Mouse (Mus musculus): Measurements from ENCODE around the gene Crybg1. TPM values are rescaled to one million over a fixed set of nuclear protein-coding genes. Genes with fewer than 3 reads are reported as not detected.

The Crybg1 gene
- total and polyA plus RNA-seq, 3 experiments, result 3.9 to 6.6 (median 5.2) TPM

DNA sequence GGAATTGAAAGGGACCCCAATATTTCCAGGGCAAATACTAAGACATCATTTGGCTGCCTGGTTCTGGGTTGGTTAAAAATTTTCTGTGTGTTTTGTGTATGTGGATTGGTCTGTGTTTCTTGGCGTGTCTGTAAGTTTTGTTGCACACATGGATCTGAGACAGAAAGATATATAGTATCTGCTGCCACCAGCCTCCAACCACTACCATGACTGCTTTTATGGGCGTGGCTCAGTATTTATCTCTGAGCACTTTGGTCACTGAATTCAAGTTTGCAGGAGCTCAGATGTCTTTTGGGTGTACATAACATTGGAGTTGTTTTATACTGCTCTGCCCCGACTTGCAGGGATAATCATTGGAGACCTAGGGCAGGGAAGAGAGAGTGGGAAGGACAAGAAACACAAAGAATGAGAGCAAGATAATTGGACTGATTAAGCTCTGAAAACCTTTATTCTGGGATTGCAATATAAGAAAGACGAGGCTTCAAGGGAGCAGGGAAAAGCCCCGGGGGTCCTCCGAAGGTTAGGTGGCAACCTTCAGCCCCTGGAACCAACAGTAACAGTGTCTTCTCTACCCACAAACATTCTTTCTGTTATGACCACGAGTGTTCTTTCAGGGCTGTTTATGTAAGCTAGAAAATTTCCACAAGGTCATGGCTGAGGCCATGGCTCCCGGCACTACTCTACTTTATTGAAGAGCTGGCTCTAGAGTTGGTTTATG lies 15.8 kb upstream of the Crybg1 start:
- Histone ChIP-seq H3K27me3 (replicated peaks) (no peaks in the 10 kb centered on the region), H3K4me1 (ENCODE audit: control insufficient read depth in 1 of 2, insufficient read depth in 2 of 2) (no peaks in the 10 kb centered on the region), H3K9me3 (replicated peaks; ENCODE audit: low read length) (no peaks in the 10 kb centered on the region), H3K4me2 (ENCODE audit: insufficient read depth, low read depth, poor library complexity, severe bottlenecking) (no peak overlapping the region), H3K36me3 (replicated peaks in 1 of 2; ENCODE audit: control insufficient read depth in 1 of 2, insufficient read depth in 1 of 2, low read length in 1 of 2) (no peaks in the 10 kb centered on the region), H3K9ac (ENCODE audit: insufficient read depth, low read depth) (no peak overlapping the region), H3K27ac (ENCODE audit: insufficient read depth, low read depth) (no peak overlapping the region), H3K4me3 (replicated peaks in 1 of 3; ENCODE audit: low read depth in 2 of 3, low read length in 2 of 3, poor library complexity in 1 of 3) (no peak overlapping the region), H3K79me2 (replicated peaks; ENCODE audit: control insufficient read depth, extremely low read depth, insufficient read depth, poor library complexity, severe bottlenecking) (no peaks in the 10 kb centered on the region)
- in situ Hi-C loops (cut with MboI; ENCODE audit: low pct_ligation_motif_present, low pct_unique_long_range_greater_than_20kb, low sequenced_read_pairs) (no loop called here), dilution Hi-C loops (cut with MboI; ENCODE audit: extremely low pct_ligation_motif_present, extremely low pct_unique_long_range_greater_than_20kb, low sequenced_read_pairs) (no loop called here)
- TF ChIP-seq MEF2A (IDR thresholded peaks at IDR 0.05; ENCODE audit: borderline replicate concordance, low read depth, low read length), result no peak
- no peak for TF ChIP-seq IRF4 (IDR thresholded peaks at IDR 0.05; ENCODE audit: low read depth, low read length)
- TF ChIP-seq HCFC1 (IDR thresholded peaks at IDR 0.05; ENCODE audit: low read depth, low read length), result no peak
- no peak for TF ChIP-seq GABPA (IDR thresholded peaks at IDR 0.05; ENCODE audit: insufficient replicate concordance, low read depth, low read length)
- TF ChIP-seq POLR2A (IDR thresholded peaks at IDR 0.05; ENCODE audit: low read depth, low read length), result no peak
- TF ChIP-seq MXI1 (IDR thresholded peaks at IDR 0.05; ENCODE audit: low read depth, low read length), result no peak
- no peak for TF ChIP-seq BHLHE40 (IDR thresholded peaks at IDR 0.05; ENCODE audit: low read depth, low read length)
- TF ChIP-seq MAZ (IDR thresholded peaks at IDR 0.05; ENCODE audit: low read depth, low read length), result no peak
- TF ChIP-seq ELF1 (IDR thresholded peaks at IDR 0.05; ENCODE audit: low read depth, low read length), result no peak
- TF ChIP-seq ETS1 (conservative IDR thresholded peaks at IDR 0.05; ENCODE audit: low read depth, low read length), result no peak
- TF ChIP-seq JUND (conservative IDR thresholded peaks at IDR 0.05; ENCODE audit: low read depth, low read length), result no peak
- TF ChIP-seq JUN (IDR thresholded peaks at IDR 0.05; ENCODE audit: insufficient read depth, low read depth, low read length), result no peak
- TF ChIP-seq PAX5 (IDR thresholded peaks at IDR 0.05; ENCODE audit: low read length), result no peak
- DNase-seq (ENCODE audit: extremely low read depth), result no peak

GRCm38 (mm10) chr10:44163028-44163427 lies 14.4 kb upstream of the Crybg1 start:
- no peaks in the 10 kb centered on the region for H3K9me3 ChIP-seq (replicated peaks; ENCODE audit: low read length)
- no peak overlapping the region for H3K4me2 ChIP-seq (ENCODE audit: insufficient read depth, low read depth, poor library complexity, severe bottlenecking)
- H3K36me3 ChIP-seq (replicated peaks in 1 of 2; ENCODE audit: control insufficient read depth in 1 of 2, insufficient read depth in 1 of 2, low read length in 1 of 2), result no peaks in the 10 kb centered on the region
- no peaks in the 10 kb centered on the region for H3K27me3 ChIP-seq (replicated peaks)
- dilution Hi-C loops (cut with MboI; ENCODE audit: extremely low pct_ligation_motif_present, extremely low pct_unique_long_range_greater_than_20kb, low sequenced_read_pairs) (no loop called here), in situ Hi-C loops (cut with MboI; ENCODE audit: low pct_ligation_motif_present, low pct_unique_long_range_greater_than_20kb, low sequenced_read_pairs) (no loop called here)
- no peak overlapping the region for H3K27ac ChIP-seq (ENCODE audit: insufficient read depth, low read depth)
- no peak for DNase-seq (ENCODE audit: extremely low read depth)
- TF ChIP-seq MAZ (IDR thresholded peaks at IDR 0.05; ENCODE audit: low read depth, low read length) (no peak), NELFE (IDR thresholded peaks at IDR 0.05; ENCODE audit: low read depth, low read length) (no peak), KAT2A (IDR thresholded peaks at IDR 0.05; ENCODE audit: insufficient replicate concordance, low read length) (no peak), MXI1 (IDR thresholded peaks at IDR 0.05; ENCODE audit: low read depth, low read length) (no peak), CTCF (conservative IDR thresholded peaks at IDR 0.05 in 1 of 2, IDR thresholded peaks at IDR 0.05 in 1 of 2; ENCODE audit: low read depth in 2 of 2, low read length in 2 of 2) (no peak), POLR2AphosphoS2 (IDR thresholded peaks at IDR 0.05; ENCODE audit: low read depth, low read length) (no peak)
- no peak overlapping the region for H3K4me3 ChIP-seq (replicated peaks in 1 of 3; ENCODE audit: low read depth in 2 of 3, low read length in 2 of 3, poor library complexity in 1 of 3)
- no peaks in the 10 kb centered on the region for H3K4me1 ChIP-seq (ENCODE audit: control insufficient read depth in 1 of 2, insufficient read depth in 2 of 2)
- H3K9ac ChIP-seq (ENCODE audit: insufficient read depth, low read depth), result no peak overlapping the region
- H3K79me2 ChIP-seq (replicated peaks; ENCODE audit: control insufficient read depth, extremely low read depth, insufficient read depth, poor library complexity, severe bottlenecking), result no peaks in the 10 kb centered on the region
